Mouse (Mus musculus): Measurements from ENCODE around the gene Ehbp1. TPM values are rescaled to one million over a fixed set of nuclear protein-coding genes. Genes with fewer than 3 reads are reported as not detected.

Ehbp1 gene
- 2.7 TPM for polyA plus RNA-seq (2017; shearing (Covaris generic))

DNA sequence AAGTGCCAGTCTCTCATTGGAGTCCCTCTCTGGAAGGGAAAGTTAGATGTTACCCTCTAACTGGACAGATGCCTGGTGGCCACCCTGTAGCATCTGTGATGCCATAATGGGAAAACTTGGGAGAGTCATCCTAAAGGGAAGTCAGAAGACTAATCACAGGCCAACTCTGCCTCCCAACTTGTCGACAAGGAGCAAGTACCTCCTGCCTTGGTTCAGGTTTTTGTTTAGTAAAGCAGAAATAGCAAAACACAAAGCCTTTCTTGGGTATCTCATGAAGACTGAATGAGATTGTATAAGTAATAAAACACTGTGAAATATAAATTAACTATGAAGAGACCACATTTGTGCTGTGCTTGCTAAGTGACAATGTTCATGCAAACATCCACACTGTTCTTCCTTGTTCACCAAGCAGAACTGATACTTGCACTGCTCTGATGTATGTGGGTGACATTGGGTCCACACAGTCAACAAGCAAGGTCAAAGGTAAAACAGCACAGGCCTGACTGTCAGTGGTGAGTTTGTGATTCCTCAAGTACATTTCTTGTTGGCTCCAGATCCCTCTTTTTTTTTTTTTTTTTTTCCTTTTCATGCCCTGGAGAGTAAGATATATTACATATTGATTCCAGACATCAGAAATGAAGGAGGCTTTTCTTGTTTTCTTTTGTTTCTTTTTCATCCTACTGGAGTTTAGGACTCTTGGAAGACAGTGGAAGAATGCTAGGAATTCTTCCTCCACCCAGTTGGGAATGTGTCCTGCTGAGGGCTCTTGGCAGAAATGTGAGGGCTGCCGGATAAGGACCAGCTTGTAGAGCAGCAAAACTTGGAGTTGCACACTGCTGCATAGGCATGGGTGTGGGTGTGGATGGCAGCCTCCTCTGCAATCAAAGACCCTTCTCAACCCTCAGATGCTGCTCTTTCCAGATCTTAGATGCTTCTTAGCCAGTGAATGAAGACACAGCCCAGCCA is at the start of gene Ehbp1:
Gene Ehbp1, minus strand, starts transcription at position 51 of the 966 bp plus-strand sequence.

GRCm38 (mm10) chr11:22002783-22003340 is 339.2 kb downstream of the Ehbp1 start, which contains the start of gene Otx1:
Otx1 (minus strand) TSS chr11:22002897.

Other genes starting within 250 kb of the Ehbp1 start
- 2.0 TPM for gene Tmem17, start 169.8 kb upstream of the Ehbp1 start, polyA plus RNA-seq (2017; shearing (Covaris generic))

All from CD4-positive, CD25-positive, alpha-beta regulatory T cell (primary cell).